Mouse (Mus musculus) heart, postnatal 0 days (tissue): ENCODE data around the gene Mpig6b. TPM values are rescaled to one million over a fixed set of nuclear protein-coding genes. Genes with fewer than 3 reads are reported as not detected.

Source experiments
- ATAC-seq: fragments of 200-750 bp; cut with Nextera tagmentation; 2 replicates; pipeline ENCODE4 v1.8.0; 2017; ENCODE audit warnings: low read depth, moderate number of reproducible peaks, moderate library complexity; ENCODE audit not compliant: insufficient read depth
- DNase-seq: peaks from one replicate; pipeline ENCODE4 v3.0.0-alpha.2; 2016; ENCODE audit warnings: low spot score
- H3K27ac ChIP-seq: fragments of 300-500 bp; sonication (generic); 2 replicates; pipeline ENCODE4 v1.5.1; 2014; ENCODE audit warnings: low read depth, mild to moderate bottlenecking
- H3K27me3 ChIP-seq: fragments of 300-500 bp; sonication (generic); 2 replicates; pipeline ENCODE4 v1.6.1; 2014; ENCODE audit warnings: low read length, mixed read lengths; ENCODE audit not compliant: control insufficient read depth, insufficient read depth
- H3K36me3 ChIP-seq: fragments of 300-500 bp; sonication (generic); replicated peaks from 2 replicates; pipeline ENCODE4 v1.6.1; 2014; ENCODE audit warnings: low read length, mixed read lengths; ENCODE audit not compliant: control insufficient read depth, insufficient read depth
- H3K4me1 ChIP-seq: fragments of 300-500 bp; sonication (generic); 2 replicates; pipeline ENCODE4 v1.6.1; 2014; ENCODE audit warnings: antibody characterized with exemption; ENCODE audit not compliant: control insufficient read depth, insufficient read depth
- H3K4me2 ChIP-seq: fragments of 300-500 bp; sonication (generic); 2 replicates; pipeline ENCODE4 v1.6.1; 2014; ENCODE audit warnings: low read depth, mild to moderate bottlenecking, low read length, moderate library complexity
- H3K4me3 ChIP-seq: fragments of 300-500 bp; sonication (generic); 2 replicates; pipeline ENCODE4 v1.5.1; 2014; ENCODE audit warnings: low read depth, low read length
- H3K9ac ChIP-seq: fragments of 300-500 bp; sonication (generic); replicated peaks from 2 replicates; pipeline ENCODE4 v1.6.1; 2014; ENCODE audit warnings: low read depth, low read length, mixed read lengths
- H3K9me3 ChIP-seq: fragments of 300-500 bp; sonication (generic); replicated peaks from 2 replicates; pipeline ENCODE4 v1.6.1; 2016; ENCODE audit warnings: low read length; ENCODE audit not compliant: control insufficient read depth
- CTCF ChIP-seq: IDR thresholded peaks from 2 replicates; pipeline ENCODE4 v1.5.1; 2016; ENCODE audit warnings: antibody characterized with exemption, control low read depth, low read depth
- EP300 ChIP-seq: IDR thresholded peaks from 2 replicates; pipeline ENCODE4 v1.6.1; 2016; ENCODE audit warnings: antibody characterized with exemption, low read depth
- WGBS: fragments of 180-500 bp; shearing (Covaris S2); extraction: QIAGEN DNeasy Blood & Tissue Kit; methylation state at CpG from one replicate; pipeline ENCODE4 v1.1.7; 2014; 5-methylcytosine and 5-hydroxymethylcytosine counted together
- polyA plus RNA-seq: library from polyadenylated mRNA; unstranded; fragments of >200 nt; fragmentation: Nextera tagmentation; extraction: Ambion mirVana; gene quantifications from 2 replicates; pipeline ENCODE4 v1.2.1, GENCODE M21; 2015
- total RNA-seq: library from RNA; depleted of rRNA; stranded (reverse); fragments of >200 nt; gene quantifications from 2 replicates; pipeline ENCODE4 v1.2.3, GENCODE M21; 2014; ENCODE audit warnings: low replicate concordance

Mpig6b gene
- total and polyA plus RNA-seq, 2 experiments from 2014 or later, result 0.15 TPM; not detected in 1

DNA sequence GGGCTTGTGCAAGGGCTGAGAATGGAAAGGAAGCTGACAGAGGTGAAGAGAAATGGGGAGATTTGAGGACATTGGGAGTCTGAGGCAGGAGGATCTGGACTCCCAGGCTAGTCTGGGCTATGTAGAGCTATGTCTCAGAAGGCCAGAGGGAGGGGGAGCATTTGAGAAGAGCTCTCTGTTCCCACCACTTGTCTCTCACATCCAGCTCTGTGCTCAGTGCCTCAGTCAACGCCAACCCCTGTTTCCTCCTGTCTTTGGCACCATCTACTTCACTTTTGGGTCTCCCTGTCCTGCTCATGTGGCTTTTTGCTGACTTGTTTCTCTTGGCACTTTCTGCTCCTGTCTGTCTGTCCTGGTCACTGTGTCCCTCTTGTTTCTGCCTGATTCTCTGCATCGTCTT, 11.3 kb upstream of the Mpig6b start:
- no peaks in the 10 kb centered on the region; the same call in 1 of the 2 replicates for H3K27me3 ChIP-seq
- H3K4me1 ChIP-seq, result peaks cover 15% of the 10 kb centered on the region; the same call in 1 of the 2 replicates
- WGBS, result 37% methylated on average over 2 of the region's 2 CpGs
- H3K9me3 ChIP-seq, result no peaks in the 10 kb centered on the region
- H3K4me3 ChIP-seq, result peak overlapping the region; percentile 36
- no peak overlapping the region; the same call in 1 of the 2 replicates for H3K9ac ChIP-seq
- ATAC-seq, result no peak
- TF ChIP-seq EP300, result no peak
- TF ChIP-seq CTCF, result no peak
- DNase-seq, result no peak
- H3K36me3 ChIP-seq, result no peaks in the 10 kb centered on the region
- H3K4me2 ChIP-seq, result peak overlapping the region; percentile 58
- no peak overlapping the region for H3K27ac ChIP-seq

DNA sequence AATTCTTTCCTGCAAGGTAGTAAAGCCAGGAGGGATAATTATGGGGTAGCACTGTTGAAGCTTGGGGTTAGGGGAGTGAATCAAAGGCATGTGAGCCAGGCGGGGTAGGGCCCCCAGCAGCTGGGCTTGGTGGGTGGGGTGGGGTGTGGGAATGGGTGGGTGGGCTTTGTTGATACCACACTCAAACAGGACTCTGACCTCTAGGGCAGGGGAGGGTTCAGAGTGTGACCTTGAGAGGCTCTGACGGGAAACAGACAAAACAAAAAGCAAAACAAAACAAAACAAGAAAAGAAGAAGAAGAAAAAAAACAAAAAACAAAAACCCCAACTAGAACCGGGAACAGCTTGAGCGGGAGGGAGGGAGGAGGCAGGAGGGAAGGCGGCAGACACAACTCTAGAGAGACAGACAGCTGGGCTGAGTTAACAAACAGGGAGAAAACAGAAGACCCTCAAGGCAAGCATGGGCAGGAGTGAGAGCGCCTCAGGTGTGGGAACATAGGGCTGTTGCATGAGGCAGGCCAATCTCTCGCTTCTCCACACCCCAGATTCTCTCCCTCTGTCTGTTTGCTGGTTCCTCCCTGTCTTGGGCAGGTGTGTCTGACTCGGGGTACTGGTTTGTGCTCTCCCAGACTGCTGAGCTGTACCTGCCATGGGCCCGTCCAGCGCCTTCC, 10.7 kb upstream of the Mpig6b start, which contains the start of gene Ly6g6e:
Gene Ly6g6e (plus strand): TSS at position 396 of the 670 bp plus-strand sequence.
- WGBS, result 50% methylated on average over 10 of the region's 10 CpGs

DNA sequence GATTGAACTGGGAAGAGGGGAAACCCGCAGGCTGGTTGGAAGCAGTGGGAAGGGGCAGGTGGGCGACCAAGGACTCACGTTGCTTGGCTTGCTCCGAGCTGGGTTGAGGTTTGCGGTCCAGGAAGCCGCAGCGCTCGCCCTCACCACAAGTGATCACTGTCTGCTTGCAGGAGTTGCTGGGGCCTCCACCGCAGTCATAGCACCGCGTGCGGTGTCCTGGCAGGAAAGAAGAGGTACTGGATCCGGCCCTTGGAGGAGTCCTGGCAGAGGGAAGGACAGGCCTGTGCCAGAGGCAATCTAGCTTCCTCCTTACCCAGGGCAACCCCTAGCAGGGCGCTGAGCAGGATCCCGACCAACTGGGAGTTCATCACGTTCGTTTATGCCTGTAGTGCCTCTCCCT, 8.1 kb upstream of the Mpig6b start:
- H3K9ac ChIP-seq, result no peak overlapping the region
- ATAC-seq, result no peak
- H3K4me3 ChIP-seq, result no peak overlapping the region
- no peak overlapping the region for H3K27ac ChIP-seq
- no peaks in the 10 kb centered on the region; the same call in none of the 2 replicates for H3K27me3 ChIP-seq
- H3K4me1 ChIP-seq, result peaks cover 9% of the 10 kb centered on the region; the same call in 1 of the 2 replicates
- H3K9me3 ChIP-seq, result no peaks in the 10 kb centered on the region
- TF ChIP-seq EP300, result no peak
- no peak for TF ChIP-seq CTCF
- 48% methylated on average over 17 of the region's 17 CpGs for WGBS
- no peak for DNase-seq
- no peaks in the 10 kb centered on the region for H3K36me3 ChIP-seq
- H3K4me2 ChIP-seq, result no peak overlapping the region

More for the DNA sequence above, 10.7 kb upstream of the Mpig6b start, which contains the start of gene Ly6g6e:
- Histone ChIP-seq H3K4me2 (peak within 1 kb of the TSS; percentile 58), H3K4me3 (peak within 1 kb of the TSS; percentile 36), H3K27me3 (no peaks in the 10 kb centered on the region; the same call in 1 of the 2 replicates), H3K9me3 (no peaks in the 10 kb centered on the region), H3K9ac (peak within 1 kb of the TSS; percentile 51), H3K27ac (no peak within 1 kb of the TSS), H3K36me3 (no peaks in the 10 kb centered on the region), H3K4me1 (peaks cover 15% of the 10 kb centered on the region; the same call in 1 of the 2 replicates)
- no peak for ATAC-seq
- no peak for DNase-seq
- TF ChIP-seq EP300 (no peak), CTCF (no peak)

DNA sequence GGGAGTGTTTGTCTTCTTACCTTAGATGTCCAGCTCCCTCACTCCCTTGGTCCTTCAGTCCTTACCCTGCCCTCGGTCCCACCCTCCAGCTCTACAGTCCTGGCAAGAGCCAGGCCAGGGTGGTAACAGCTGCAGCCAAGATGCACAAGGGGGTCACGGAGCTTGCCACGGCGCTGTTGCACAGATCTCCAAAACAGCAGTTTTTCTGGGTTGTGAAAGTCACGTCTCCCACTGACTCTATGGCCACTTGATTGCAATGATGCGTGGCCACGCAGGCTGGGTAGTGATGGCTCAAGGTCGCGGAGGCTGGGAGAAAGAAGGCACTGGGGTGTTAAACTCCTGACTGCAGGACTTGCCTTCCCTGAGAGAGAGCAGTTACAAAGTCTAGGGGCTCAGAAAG, 5.5 kb upstream of the Mpig6b start:
- Histone ChIP-seq H3K27me3 (peaks cover 17% of the 10 kb centered on the region), H3K4me2 (no peak overlapping the region), H3K27ac (no peak overlapping the region), H3K36me3 (no peaks in the 10 kb centered on the region), H3K9me3 (no peaks in the 10 kb centered on the region), H3K9ac (no peak overlapping the region), H3K4me3 (no peak overlapping the region), H3K4me1 (no peaks in the 10 kb centered on the region)
- ATAC-seq (no peak), DNase-seq (no peak)
- 79% methylated on average over 9 of the region's 9 CpGs for WGBS
- TF ChIP-seq EP300 (no peak), CTCF (no peak)

DNA sequence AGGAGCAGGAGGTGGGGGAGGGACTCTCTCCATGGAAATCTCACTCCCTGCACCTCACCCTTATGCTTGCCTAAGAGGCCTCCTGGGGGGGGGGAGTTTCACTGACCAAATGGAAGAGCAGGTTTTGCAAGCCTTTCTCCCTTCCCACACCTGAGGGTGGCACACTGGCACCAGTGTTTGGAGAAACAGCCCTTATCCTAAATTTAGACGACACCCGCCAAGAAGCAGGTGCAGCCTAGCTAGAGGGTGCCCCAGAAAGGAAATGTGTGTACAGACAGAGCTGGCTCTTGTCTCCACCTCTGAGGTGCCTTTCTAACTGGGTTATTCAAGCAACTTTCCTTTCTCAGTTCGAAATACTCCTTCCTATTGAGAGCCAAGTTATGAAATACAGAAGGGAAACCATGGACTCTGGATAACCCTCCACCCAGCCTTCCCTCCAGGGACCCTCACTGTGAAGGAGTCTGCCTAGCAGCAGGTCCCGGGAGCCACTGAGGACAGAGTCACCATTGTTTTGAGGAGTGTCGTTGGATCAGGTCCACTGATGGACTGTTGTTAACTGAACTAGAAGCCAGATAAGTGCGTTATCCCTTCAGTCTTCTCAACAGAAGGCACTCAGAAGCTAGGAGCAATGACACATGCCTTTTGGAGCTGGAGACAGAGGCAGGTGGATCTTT, 4.7 kb upstream of the Mpig6b start:
- Histone ChIP-seq H3K36me3 (no peaks in the 10 kb centered on the region), H3K4me2 (no peak overlapping the region), H3K9me3 (no peaks in the 10 kb centered on the region), H3K27ac (peak overlapping the region; percentile 2; the same call in 1 of the 2 replicates), H3K4me1 (peaks cover under 1% of the 10 kb centered on the region; the same call in 1 of the 2 replicates), H3K4me3 (no peak overlapping the region), H3K9ac (no peak overlapping the region), H3K27me3 (peaks cover 24% of the 10 kb centered on the region)
- DNase-seq (no peak), ATAC-seq (no peak)
- WGBS, result 33% methylated on average over 6 of the region's 6 CpGs
- TF ChIP-seq CTCF (no peak), EP300 (no peak)
